Mouse (Mus musculus) lung, postnatal 14 days (tissue): ENCODE results near the gene Pex14.

Source experiments
- DNase-seq: peaks from one replicate; pipeline ENCODE4 v3.0.0; 2021

Gene Pex14

DNA sequence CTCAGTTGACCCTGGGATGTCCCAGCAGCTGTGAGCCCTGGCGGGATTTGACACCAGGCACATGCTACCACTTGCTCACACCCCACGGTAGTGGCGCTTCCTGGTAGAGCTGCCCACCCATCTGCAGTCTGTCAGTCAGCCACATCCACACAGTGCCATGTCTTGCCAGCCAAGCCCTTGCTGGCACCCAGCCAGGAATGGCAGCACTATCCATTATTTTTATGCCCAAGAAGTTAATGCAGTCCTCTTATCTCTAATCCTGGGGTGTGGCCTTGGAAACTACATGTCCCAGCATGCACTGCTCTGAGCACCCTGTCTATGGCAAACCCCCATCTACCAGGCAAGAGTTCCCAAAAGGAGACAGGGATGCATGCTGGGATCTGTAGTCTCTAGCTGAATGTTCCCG is 154.2 kb downstream of the Pex14 start:
- peak; percentile 37 for DNase-seq

- DNase-seq = no peak
Measured at GRCm38 (mm10) chr4:148943099-148943498, 156.6 kb downstream of the Pex14 start.

- no peak for DNase-seq
Measured at GRCm38 (mm10) chr4:148941321-148941720, 158.4 kb downstream of the Pex14 start.

DNA sequence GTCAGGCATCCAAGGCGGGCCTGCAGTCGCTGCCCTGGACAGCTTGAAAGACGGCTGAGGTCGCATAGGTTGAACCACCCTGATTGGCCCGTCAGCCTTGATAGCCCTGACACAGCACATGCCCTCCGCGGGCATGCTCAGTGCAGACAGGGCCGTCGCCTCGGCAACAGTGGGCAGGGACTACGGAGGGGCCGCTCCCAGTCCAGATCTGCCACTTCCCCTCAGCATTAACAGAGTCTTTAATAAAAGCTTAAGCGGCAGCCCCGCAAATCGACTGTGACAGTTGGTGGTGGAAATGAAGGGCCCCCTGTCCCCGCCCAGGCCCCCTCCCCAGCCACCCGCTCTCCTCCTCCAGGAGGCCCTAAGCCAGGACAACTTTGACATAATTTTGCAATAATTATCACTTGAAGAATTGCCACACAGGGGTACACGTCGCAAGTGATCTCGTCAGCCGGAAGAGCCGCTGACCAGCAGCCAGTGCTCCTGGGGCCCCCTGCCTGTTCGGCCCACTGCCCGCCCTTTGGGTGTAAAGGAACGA is 158.9 kb downstream of the Pex14 start:
- peak; percentile 82 for DNase-seq

- no peak for DNase-seq
Measured at GRCm38 (mm10) chr4:148938546-148938945, 161.1 kb downstream of the Pex14 start.

DNA sequence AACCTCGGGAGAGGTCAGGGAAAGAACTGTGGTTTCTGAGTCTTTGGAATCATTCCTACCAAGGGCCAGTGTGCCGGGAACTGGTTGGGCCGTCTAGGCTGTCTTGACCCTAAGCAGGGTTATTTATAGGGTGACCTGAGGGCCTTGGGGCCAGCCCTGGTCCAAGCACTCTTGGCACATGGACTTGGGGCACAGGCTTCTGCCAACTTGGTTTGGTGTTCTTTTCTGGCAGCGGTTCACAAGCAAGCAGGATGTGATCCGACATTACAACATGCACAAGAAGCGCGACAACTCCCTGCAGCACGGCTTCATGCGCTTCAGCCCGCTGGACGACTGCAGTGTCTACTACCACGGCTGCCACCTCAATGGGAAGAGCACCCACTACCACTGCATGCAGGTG is 162.9 kb downstream of the Pex14 start:
- DNase-seq = no peak

GRCm38 (mm10) chr4:148936111-148936510 is 163.6 kb downstream of the Pex14 start:
- no peak for DNase-seq

DNA sequence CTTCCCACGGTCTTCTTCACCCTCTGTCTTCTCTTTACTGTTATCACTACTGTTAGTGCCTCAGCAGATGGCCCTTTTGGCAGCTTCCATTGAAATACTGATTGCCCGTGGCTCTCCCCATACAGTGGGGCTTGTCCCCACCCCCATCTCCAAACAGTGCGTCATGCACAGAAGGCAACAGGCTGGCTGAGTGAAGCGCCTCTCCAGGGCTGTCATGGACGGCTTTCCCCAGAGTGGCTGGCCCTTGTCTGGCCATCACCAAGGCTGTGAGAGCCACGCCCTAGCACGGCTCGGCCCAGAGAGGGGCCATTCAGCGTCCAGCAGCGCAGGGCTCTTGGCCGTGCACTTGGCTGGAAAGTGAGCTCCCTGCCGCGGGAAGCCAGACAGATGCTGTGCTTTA is 164.5 kb downstream of the Pex14 start:
- peak; percentile 60 for DNase-seq

DNA sequence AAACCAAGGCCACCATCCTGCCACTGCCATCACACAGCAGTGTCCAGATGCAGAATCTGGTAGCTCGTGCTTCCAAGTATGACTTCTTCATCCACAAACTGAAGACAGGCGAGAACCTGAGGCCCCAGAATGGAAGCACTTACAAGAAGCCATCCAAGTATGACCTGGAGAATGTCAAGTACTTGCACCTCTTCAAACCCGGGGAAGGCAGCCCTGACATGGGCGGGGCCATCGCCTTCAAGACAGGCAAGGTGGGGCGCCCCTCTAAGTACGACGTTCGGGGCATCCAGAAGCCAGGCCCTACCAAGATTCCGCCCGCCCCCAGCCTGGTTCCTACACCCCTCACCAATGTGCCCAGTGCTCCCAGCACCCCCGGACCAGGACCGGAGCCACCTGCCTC is 166.6 kb downstream of the Pex14 start:
- no peak for DNase-seq

- no peak for DNase-seq
Measured at GRCm38 (mm10) chr4:148930721-148931229, 168.9 kb downstream of the Pex14 start.

DNA sequence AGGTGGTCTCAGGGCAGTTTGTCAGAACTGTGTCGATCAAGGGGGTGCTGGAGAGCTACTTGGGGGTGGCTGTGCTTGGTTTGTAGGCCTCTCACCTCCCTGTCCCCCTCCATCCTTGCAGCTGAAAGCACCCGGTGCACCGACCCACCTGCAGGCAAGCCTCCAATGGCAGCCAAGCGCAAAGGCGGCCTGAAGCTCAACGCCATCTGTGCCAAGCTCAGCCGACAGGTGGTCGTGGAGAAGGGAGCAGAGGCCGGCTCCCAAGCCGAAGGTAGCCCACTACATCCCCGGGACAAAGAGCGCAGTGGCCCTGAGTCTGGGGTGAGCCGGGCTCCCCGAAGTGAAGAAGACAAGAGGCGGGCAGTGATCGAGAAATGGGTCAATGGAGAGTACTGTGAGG is 170.8 kb downstream of the Pex14 start:
- DNase-seq = no peak

GRCm38 (mm10) chr4:148928316-148928715 is 171.4 kb downstream of the Pex14 start:
- no peak for DNase-seq

DNA sequence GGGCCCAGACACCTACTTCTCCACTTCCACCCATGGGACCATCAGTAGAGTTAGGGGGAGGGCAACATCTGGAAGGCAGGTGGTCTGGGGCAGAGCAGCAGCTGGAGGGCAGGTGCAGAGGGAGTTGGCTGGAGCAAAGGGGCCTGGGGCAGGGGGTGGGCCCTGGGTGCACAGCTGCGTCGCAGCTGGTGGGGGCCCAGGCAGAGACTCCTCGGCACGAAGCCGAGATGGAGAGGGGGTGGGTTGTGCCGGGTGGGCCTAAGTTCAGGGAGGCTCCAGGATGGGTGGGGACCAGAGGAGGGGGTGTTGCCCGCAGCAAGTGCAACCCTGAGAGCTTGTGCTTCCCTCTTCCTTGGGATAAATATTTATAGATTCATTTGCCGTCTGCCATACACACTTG is 173.2 kb downstream of the Pex14 start:
- DNase-seq = peak; percentile 71

- DNase-seq = peak; percentile 76
Measured at GRCm38 (mm10) chr4:148925589-148926359, 173.9 kb downstream of the Pex14 start.

GRCm38 (mm10) chr4:148923976-148924375 is 175.7 kb downstream of the Pex14 start:
- DNase-seq = no peak

DNA sequence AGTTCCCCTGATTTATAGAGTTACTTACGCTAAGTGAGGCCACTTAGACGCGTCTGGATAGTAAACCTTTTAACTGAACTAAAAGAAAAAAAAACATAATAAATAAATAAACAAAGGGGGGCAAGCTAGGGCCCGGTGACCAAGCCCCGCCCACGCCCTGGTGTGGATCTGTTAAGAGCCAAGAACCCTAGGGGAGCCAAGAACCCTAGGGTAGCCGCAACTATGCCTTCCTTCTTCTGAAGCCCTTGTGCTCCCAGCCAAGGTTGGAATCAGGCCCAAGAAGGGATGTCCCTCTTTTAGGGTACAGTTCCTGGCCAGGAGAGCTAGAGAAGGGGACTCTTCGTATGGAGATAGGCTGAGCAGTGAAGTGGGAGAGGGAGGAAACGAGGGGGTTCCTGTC is 176.3 kb downstream of the Pex14 start:
- DNase-seq = no peak

- no peak for DNase-seq
Measured at GRCm38 (mm10) chr4:148922221-148922700, 177.4 kb downstream of the Pex14 start.

GRCm38 (mm10) chr4:148920610-148921009 is 179.1 kb downstream of the Pex14 start:
- no peak for DNase-seq

- DNase-seq = no peak
Measured at GRCm38 (mm10) chr4:148918707-148919447, 180.8 kb downstream of the Pex14 start.

DNA sequence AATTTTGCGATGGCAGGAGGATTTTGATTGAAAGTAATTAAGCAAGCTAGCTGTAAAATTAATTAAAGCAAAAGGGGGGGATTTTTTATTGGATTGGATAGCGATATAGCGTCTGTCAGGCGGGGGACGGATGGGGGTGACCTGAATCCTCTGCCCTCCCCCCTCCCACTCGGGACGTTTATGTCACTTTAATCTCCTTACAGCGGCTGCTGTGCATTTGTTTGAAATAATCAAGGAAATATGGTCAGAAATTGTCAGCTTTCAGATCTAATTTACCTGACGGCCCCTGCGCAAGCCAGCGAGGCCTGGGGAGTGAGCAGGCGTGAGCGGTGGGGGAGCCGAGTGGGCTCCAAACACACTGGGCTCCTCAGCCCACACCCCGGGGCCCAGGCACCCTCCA is 183.8 kb downstream of the Pex14 start:
- DNase-seq = no peak

GRCm38 (mm10) chr4:148914863-148915622 is 184.6 kb downstream of the Pex14 start:
- peak; percentile 72 for DNase-seq

DNA sequence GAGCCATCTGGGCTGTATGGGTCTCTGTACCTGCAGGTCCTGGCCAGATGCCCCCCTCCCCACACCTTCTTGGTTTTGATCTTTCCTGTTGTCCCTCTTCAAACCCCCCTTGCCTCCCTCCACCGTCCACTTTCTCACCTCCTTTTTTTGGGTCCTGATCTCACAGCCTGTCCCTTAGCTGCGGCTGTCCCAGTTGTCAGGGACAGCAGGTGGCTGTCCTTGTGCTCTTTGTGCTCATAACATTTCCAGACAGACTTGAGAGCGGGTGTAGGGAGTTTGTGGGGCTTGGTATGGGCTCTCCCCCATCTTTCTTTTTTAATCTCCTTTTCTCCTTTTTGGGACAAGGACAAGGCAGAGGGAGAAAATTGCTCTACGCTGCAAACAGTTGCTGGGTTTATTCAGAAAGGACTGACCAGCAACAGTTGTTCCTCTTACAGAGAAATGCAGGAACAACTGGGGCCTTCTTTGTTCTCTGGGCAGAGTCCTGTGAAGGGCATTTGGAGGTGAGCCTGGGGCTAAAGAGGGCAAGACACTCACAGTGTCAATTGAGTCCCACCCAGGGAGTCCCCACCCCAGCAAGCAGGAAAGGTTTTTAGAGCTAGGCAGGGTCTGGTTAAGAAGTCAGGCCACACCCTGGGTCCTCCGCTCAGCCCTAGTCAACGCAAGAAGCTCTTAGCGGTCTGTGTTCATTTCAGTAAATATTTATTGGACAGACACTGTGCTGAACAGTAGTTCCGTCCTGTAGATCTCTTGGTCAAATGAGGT is 186.7 kb downstream of the Pex14 start:
- no peak for DNase-seq
